Mouse (Mus musculus) lung, embryonic 14.5 days (tissue): ENCODE measurements at regions not wholly inside any gene's neighbourhood (a gene's known extent, or its start where the extent isn't known, plus 50 kb on each side); places are given as distances from the start of the nearest gene placed in this dataset.

ENCODE experiments used
- ATAC-seq: fragments of 200-750 bp; cut with Nextera tagmentation; 2 replicates; pipeline ENCODE4 v1.8.0; 2017; ENCODE audit warnings: mild to moderate bottlenecking, moderate TSS enrichment, moderate library complexity; ENCODE audit not compliant: insufficient read depth
- DNase-seq: peaks from one replicate; pipeline ENCODE4 v3.0.0-alpha.2; 2015
- H3K27ac ChIP-seq: fragments of 300-500 bp; sonication (generic); 2 replicates; pipeline ENCODE4 v1.5.1; 2014; ENCODE audit warnings: low read depth, mild to moderate bottlenecking, moderate library complexity
- H3K27me3 ChIP-seq: fragments of 300-500 bp; sonication (generic); 2 replicates; pipeline ENCODE4 v1.6.1; 2014; ENCODE audit warnings: low read length, control low read depth; ENCODE audit not compliant: insufficient read depth
- H3K36me3 ChIP-seq: fragments of 300-500 bp; sonication (generic); 2 replicates; pipeline ENCODE4 v1.6.1; 2014; ENCODE audit warnings: control low read depth; ENCODE audit not compliant: insufficient read depth
- H3K4me1 ChIP-seq: fragments of 300-500 bp; sonication (generic); 2 replicates; pipeline ENCODE4 v1.6.1; 2014; ENCODE audit warnings: antibody characterized with exemption, control low read depth; ENCODE audit not compliant: insufficient read depth
- H3K4me2 ChIP-seq: fragments of 300-500 bp; sonication (generic); 2 replicates; pipeline ENCODE4 v1.6.1; 2014; ENCODE audit warnings: mild to moderate bottlenecking
- H3K4me3 ChIP-seq: fragments of 300-500 bp; sonication (generic); 2 replicates; pipeline ENCODE4 v1.5.1; 2014; ENCODE audit warnings: low read depth, low read length
- H3K9ac ChIP-seq: fragments of 300-500 bp; sonication (generic); 2 replicates; pipeline ENCODE4 v1.6.1; 2014
- H3K9me3 ChIP-seq: fragments of 300-500 bp; sonication (generic); 2 replicates; pipeline ENCODE4 v1.6.1; 2016; ENCODE audit warnings: low read depth, low read length, control low read depth
- CTCF ChIP-seq: IDR thresholded peaks from 2 replicates; pipeline ENCODE4 v1.5.1; 2016; ENCODE audit warnings: antibody characterized with exemption, low read depth
- WGBS: fragments of 180-500 bp; shearing (Covaris S2); extraction: QIAGEN DNeasy Blood & Tissue Kit; methylation state at CpG from one replicate; pipeline ENCODE4 v1.1.7; 2014; 5-methylcytosine and 5-hydroxymethylcytosine counted together

DNA sequence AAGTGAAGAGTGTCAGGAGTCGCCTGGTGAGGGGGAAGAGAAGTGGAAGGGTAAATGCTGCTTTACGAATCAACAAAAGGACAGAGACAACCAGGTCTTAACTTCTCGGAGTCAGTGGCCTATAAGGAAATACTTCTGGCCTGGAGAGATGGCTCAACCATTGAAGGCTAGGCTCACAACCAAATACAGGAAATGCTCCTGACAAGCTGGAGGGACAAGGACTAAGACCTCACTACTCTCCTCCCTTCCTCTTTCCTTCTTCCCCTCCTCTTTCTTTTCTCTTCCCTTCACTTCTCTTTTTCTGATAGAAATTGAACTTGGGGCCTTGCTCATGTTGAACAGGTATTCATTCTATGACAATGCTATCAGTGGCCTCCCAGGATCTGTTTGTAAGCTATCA, 51.7 kb upstream of the Lhfpl2 start:
- Histone ChIP-seq H3K4me1 (no peaks in the 10 kb centered on the region), H3K27me3 (no peaks in the 10 kb centered on the region), H3K9me3 (no peaks in the 10 kb centered on the region), H3K36me3 (no peaks in the 10 kb centered on the region), H3K4me3 (no peak overlapping the region), H3K9ac (no peak overlapping the region), H3K4me2 (no peak overlapping the region), H3K27ac (no peak overlapping the region)
- WGBS, result 69% methylated on average over 3 of the region's 3 CpGs
- DNase-seq (no peak), ATAC-seq (no peak)
- TF ChIP-seq CTCF, result no peak
